Mouse (Mus musculus) ovary, postnatal 36 days (tissue): ENCODE measurements around the gene Pim1.

ENCODE experiments used
- DNase-seq: peaks from one replicate; pipeline ENCODE4 v3.0.0; 2022; ENCODE audit warnings: low spot score, mixed read lengths

Pim1 gene

DNA sequence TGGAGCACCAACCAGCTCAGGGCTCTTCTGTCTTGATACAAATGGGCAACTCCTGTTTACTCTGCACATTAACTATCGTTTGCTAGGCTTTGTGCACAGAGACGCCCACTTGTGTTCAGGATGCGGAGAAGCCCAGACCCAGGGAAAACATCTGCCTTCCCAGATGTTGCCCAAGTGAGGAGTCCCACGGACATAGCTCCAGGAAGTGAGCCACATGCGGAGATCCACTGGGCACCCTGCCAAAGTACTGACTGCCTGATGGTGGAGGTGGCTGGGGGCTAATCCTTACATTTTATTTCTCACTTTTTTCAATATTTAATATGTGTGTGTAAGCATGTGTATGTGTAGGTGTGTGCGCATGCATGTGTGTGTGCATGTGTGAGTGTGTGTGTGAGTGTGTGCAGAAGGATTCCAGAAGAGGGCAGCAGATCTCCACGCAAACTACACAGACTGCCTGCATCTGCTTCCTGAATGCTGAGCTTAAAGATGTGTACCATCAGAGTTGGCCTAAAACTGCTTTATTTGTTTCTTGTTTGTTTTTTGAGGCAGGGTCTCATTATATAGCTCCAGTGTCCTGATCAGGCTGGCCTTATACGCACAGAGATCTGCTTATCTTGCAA lies 38.1 kb downstream of the Pim1 start:
- no peak for DNase-seq

DNA sequence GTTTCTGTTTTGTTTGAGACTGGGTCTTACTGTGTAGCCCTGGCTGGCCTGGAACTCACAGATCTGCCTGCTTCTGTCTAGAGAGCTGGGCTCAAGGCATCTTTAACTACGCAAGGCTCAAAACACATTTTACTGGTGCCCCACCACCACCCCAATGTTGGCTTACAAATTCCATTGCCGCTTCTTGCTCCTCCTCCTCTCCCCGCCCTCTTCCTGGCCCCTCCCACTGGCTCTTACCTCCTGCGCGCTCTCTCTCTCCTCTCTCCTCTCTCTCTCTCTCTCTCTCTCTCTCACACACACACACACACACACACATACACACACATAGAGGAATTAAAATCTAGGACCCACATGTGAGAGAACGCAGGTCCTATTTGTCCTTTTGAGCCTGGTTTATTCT lies 40.0 kb downstream of the Pim1 start:
- DNase-seq, result no peak

DNA sequence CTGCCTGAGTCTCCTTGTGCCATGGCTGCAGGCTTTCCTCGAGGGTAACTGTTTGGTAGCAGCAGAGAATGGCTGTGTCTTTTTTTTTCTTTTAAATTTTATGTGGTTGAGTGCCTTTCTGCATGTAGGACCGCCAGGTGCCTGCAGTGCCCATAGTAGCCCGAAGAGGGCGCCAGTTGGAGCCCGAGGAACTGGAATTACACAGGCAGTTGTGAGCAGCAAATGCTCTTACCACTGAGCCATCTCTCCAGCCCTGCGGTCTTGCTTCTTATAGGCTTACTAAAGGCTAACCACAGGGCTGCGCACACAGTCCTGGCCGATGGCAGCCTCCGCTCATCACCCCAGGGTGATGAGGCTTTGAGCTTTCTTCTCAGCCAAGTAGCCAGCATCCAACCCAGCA lies 40.7 kb downstream of the Pim1 start:
- no peak for DNase-seq

DNA sequence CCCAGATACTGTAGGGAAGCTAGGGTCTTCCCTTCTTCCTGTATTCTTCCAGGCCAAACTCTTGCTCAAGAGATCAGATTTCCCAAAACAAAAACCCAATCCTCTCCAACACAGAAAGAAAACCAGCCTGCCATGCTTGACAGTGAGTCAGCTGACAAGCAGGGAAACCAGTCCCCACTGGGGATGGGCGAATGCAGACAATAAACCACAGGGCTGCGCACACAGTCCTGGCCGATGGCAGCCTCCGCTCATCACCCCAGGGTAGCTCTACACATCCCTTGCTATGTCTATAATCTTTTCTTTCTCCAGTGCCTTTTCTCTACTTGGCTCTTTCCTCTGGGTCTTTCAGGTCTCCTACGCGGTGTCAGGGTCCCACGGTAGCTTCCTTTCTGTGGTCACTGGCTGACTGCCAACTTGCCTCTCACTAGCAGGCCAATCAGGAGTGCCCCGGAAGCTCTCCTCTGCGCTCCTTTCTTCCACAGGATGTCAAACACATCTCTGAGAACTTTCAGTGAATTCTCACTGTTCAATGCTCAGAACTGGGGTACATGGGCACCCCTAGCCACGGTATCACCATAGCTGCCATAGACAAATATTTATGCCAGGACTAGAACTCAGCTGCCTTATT lies 41.3 kb downstream of the Pim1 start:
- no peak for DNase-seq

DNA sequence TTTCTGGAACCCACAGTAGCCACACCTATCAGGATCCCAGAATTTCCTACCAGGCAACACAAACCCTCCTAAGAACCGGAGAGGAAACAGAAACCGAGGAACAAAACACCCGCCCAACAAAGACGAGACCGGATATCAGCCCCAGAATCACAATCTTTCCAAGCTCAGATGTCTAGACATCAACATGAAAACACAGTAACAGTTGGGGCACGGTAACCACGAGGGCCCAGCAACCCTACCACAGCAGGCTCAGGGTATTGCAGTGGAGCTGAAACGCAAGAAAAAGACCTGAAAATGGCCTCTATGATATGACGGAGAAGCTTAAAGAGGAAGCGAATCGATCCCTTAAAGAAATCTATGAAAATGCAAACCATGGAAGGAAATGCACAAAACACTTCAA lies 43.3 kb downstream of the Pim1 start:
- DNase-seq, result no peak

DNA sequence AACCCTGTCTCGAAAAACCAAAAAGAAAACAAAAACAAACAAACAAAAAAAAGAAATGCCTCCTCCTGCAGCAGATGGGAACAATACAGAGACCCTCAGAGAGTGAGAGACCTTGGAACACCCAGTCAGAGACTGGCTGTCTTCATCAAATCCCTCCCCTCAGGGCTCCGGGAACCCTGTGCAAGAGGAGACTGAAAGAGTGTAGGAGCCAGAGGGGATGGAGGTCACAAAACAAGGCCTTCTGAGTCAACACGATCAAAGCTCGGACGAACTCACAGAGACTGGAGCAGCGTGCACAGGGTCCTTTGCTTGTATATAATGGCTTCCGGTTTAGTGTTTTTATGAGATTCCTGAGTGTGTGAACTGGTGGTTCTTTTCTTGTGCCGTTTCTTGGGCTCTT lies 49.9 kb downstream of the Pim1 start:
- DNase-seq, result no peak

DNA sequence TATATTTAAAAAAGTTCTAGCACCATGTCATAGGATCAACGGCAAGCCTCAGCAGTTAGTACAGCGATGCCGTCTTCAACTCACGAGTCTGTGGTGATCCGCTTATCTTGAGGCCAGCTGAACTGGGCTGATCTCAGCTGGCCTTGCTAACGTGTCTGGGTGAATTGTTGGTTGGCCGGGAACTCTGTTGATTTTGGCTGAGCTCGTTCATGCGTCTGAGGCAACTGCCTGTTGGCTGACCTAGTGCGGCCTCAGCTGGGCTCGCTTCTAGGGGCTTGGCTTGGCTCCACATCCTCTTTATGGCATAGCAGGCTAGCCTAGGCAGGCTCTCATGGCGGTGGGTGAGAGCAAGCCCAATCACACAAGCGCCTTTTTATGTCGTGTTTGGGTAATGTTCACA lies 50.9 kb downstream of the Pim1 start:
- DNase-seq, result peak; percentile 68

DNA sequence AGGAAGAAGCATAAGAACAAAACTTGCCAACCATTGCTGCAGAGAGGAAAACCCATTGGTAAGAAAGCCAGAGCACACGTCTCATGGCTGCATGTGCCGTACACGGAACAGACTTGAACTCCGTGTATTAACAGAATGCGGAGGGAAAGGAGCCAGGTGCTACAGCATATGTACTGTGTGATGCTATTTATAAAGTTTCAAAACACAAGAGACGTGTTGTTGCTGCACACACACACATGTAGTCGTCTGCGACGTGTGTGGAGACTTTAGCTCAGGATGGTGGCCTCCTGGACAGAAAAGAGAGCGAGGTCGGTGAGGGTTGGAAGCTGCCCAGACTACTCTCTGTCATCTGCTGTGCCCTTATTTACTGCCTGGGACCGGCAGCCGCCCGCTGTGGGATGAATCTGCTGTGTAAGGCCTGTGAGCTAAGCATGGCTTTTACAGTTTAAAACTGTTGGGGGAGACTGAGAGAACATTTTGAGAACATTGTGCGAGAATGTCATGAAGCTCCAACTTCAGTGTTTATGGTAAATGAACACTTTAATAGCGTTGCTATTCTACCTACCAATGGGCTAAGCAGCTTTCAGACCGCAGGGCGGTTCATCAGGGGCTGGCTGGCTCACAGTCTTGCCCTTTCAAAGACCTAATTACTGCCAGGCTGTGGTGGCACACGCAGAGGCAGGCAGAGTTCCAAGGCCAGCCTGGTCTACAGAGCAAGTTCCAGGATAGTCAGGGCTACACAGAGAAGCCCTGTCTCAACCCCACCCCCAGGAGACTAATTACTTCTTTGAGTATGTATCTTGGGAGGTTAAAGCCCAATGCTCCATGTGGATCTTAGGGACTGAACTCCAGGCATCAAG lies 52.5 kb downstream of the Pim1 start:
- DNase-seq, result no peak

DNA sequence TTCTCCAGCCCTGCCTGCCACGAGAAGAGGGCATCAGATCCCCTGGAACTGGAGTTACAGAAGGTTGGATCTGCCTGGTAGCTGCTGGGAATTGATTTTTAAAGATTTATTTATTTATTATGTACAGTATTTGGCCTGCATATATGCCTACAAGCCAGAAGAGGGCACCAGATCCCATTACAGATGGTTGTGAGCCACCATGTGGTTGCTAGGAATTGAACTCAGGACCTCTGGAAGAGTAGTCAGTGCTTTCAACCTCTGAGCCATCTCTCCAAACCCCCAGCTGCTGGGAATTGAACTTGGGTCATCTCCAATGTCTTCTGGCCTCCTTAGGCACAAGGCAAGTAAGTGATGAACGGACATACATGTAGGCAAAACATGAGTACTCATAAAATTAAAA lies 53.5 kb downstream of the Pim1 start:
- no peak for DNase-seq

DNA sequence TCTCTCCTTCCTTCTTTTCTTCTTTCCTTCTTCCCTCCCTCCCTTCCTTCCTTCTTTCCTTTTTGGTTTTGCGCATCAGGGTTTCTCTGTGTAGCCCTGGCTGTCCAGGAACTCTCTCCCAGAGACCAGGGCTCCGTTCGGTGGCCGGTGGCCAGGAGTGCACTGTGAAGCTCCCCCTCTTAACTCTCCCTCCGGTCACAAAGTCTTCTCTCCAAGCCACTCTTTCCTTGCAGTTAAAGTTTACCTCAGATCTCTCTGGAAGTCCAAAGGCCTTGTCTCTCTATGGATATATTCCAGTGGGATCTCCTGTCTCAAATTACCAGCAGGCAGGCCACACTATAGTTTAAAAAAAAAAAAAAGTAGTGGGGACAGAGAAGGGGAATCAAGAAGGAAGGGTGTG lies 54.7 kb downstream of the Pim1 start:
- no peak for DNase-seq
